Mouse (Mus musculus) erythroblast, embryonic 14.5 days (primary cell): ENCODE data around the gene Kcnc1. TPM values are rescaled to one million over a fixed set of nuclear protein-coding genes. Genes with fewer than 3 reads are reported as not detected.

Source experiments
- H3K27me3 ChIP-seq: 2 replicates; pipeline ENCODE4 v1.6.1; 2012; ENCODE audit warnings: inconsistent platforms; ENCODE audit not compliant: control insufficient read depth
- H3K36me3 ChIP-seq: 2 replicates; pipeline ENCODE4 v1.6.1; 2012; ENCODE audit warnings: mild to moderate bottlenecking, inconsistent platforms; ENCODE audit not compliant: control insufficient read depth
- H3K4me1 ChIP-seq: 2 replicates; pipeline ENCODE4 v1.6.1; 2012; ENCODE audit warnings: inconsistent platforms; ENCODE audit not compliant: control insufficient read depth
- H3K4me3 ChIP-seq: replicated peaks from 2 replicates; pipeline ENCODE3; 2012; ENCODE audit warnings: moderate library complexity, mild to moderate bottlenecking, inconsistent platforms
- H3K9me3 ChIP-seq: 2 replicates; pipeline ENCODE4 v1.6.1; 2012; ENCODE audit warnings: low read length, inconsistent platforms, mixed read lengths; ENCODE audit not compliant: control insufficient read depth
- GATA1 ChIP-seq: IDR thresholded peaks from 2 replicates; pipeline ENCODE4 v1.6.1; 2012; ENCODE audit warnings: low read length, inconsistent platforms, mixed read lengths
- TAL1 ChIP-seq: IDR thresholded peaks from 3 replicates; pipeline ENCODE4 v1.6.1; 2012; ENCODE audit warnings: low read length, inconsistent platforms, mixed read lengths
- polyA plus RNA-seq: library from polyadenylated mRNA; stranded (reverse); fragments of >175 nt; gene quantifications from 2 replicates; pipeline ENCODE4 v1.2.3, GENCODE M21; 2012

Gene Kcnc1
- polyA plus RNA-seq, 1 experiment = 0.01 TPM

- TF ChIP-seq GATA1 (no peak), TAL1 (no peak)
- no peaks in the 10 kb centered on the region for H3K4me1 ChIP-seq
- H3K4me3 ChIP-seq = no peak overlapping the region
- no peaks in the 10 kb centered on the region for H3K27me3 ChIP-seq
- H3K36me3 ChIP-seq = no peaks in the 10 kb centered on the region
- H3K9me3 ChIP-seq = no peaks in the 10 kb centered on the region
These were observed 62.9 kb downstream of the Kcnc1 start for GRCm38 (mm10) chr7:46459200-46459599.

DNA sequence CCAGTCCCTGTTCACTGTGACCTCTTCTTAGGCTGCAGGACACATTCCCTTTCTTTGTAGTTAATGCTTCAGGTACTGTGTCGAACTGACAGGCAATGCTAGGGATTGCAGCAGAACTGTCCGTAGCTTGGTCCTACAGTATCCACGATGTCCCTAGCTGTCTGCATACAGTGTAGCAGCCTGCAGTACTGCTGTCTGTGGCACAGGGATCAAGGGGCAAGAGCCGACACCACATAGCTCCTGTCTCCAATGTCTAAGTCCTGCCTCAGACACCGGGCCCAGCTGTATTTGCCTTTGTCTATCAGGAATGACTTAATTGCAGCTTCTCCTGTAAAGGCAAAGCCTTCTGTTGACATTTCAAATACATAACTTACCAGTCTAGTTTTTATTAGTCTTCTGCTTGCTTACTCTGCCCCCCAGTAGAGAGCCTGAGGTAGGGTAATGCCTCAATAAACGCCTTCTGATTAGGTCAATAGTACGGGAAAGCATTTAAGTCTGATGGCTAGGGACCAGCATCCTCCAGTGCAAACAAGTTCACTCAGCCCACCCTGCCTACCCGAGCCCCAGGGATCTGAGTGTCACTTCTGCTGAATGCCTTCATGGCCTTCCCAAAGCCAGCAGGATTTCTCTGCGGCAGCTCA is 63.4 kb downstream of the Kcnc1 start:
- no peaks in the 10 kb centered on the region for H3K4me1 ChIP-seq
- no peaks in the 10 kb centered on the region for H3K27me3 ChIP-seq
- no peaks in the 10 kb centered on the region for H3K9me3 ChIP-seq
- no peak overlapping the region for H3K4me3 ChIP-seq
- TF ChIP-seq TAL1 (no peak), GATA1 (no peak)
- no peaks in the 10 kb centered on the region for H3K36me3 ChIP-seq

DNA sequence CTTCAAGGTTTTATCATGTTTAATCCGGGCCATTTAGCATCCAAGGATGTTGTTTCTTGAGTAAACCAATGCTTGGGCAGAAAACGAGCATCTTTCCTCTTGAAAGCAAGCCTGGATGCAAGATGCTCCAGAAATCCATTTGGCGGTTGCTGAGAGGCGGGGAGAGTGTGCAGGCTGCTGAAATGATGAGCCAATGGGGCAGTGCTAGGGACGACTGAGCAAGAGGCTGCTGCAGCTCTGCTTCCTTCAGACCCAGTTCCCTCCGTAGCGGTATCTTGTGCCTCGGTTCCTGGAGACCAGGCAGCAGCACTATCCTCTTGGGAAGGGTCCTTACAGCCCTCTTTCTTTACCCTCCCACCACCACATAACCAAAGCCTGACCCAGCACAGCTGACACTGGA is 66.0 kb downstream of the Kcnc1 start:
- no peaks in the 10 kb centered on the region for H3K9me3 ChIP-seq
- H3K4me1 ChIP-seq = no peaks in the 10 kb centered on the region
- no peak overlapping the region for H3K4me3 ChIP-seq
- H3K36me3 ChIP-seq = no peaks in the 10 kb centered on the region
- no peak for TF ChIP-seq GATA1
- TF ChIP-seq TAL1 = no peak
- H3K27me3 ChIP-seq = no peaks in the 10 kb centered on the region

DNA sequence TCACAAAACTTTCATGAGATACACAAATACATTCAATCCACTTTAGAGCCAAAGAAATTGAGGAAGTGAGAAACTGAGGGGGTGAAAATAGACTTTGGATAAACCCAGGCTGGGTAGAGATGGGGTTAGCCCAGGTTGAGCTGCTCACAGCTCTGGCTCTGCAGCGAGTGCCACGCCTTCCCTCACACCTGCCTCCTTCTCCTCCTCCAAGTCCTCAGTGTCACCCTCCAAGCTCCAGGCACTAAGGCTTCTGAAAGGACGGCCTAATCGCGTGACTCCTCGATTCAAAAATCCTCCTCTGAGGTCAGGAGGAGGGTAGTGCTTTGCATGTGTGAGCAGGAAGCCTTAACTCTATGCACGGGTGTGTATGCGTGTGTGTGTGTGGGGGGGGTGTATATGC is 66.8 kb downstream of the Kcnc1 start:
- no peaks in the 10 kb centered on the region for H3K36me3 ChIP-seq
- H3K4me1 ChIP-seq = no peaks in the 10 kb centered on the region
- TF ChIP-seq TAL1 = no peak
- TF ChIP-seq GATA1 = no peak
- H3K27me3 ChIP-seq = no peaks in the 10 kb centered on the region
- H3K9me3 ChIP-seq = no peaks in the 10 kb centered on the region
- no peak overlapping the region for H3K4me3 ChIP-seq

DNA sequence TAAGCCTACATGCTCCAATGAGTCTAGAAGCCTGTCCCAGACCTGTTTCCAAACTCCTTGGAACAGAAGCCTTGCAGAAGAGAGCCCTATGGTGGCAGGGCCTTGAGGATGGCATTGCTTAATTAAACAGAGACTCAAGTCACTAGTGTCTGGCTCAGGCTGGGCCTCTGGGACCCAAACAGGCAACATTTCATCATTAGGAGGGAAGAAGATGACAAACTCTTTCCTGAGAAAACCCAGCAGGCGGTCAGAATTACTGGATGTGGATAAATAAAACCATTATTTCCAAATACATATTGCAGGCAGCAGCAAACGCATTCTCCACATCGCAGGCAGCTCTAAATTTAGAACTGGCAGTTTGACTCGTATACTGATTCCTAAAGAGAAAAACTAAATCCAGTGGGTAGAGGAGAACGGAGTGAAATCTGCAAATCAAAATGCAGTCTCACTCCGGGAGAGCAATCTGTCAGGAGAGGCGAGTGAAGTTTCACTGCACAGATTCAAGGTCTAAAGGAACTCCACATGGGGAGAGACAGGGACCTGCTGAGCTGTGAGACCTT is 70.2 kb downstream of the Kcnc1 start:
- Histone ChIP-seq H3K9me3 (no peaks in the 10 kb centered on the region), H3K4me1 (no peaks in the 10 kb centered on the region), H3K27me3 (no peaks in the 10 kb centered on the region), H3K4me3 (no peak overlapping the region), H3K36me3 (no peaks in the 10 kb centered on the region)
- TF ChIP-seq TAL1 = no peak

GRCm38 (mm10) chr7:46469542-46469941 is 73.2 kb downstream of the Kcnc1 start:
- no peak for TF ChIP-seq GATA1
- no peak for TF ChIP-seq TAL1
- Histone ChIP-seq H3K27me3 (no peaks in the 10 kb centered on the region), H3K4me1 (no peaks in the 10 kb centered on the region; the same call in 1 of the 2 replicates), H3K9me3 (no peaks in the 10 kb centered on the region), H3K4me3 (no peak overlapping the region), H3K36me3 (no peaks in the 10 kb centered on the region)

GRCm38 (mm10) chr7:46471054-46471737 is 74.9 kb downstream of the Kcnc1 start:
- Histone ChIP-seq H3K4me1 (no peaks in the 10 kb centered on the region; the same call in 1 of the 2 replicates), H3K9me3 (no peaks in the 10 kb centered on the region), H3K4me3 (no peak overlapping the region), H3K27me3 (no peaks in the 10 kb centered on the region), H3K36me3 (no peaks in the 10 kb centered on the region)
- no peak for TF ChIP-seq TAL1
- no peak for TF ChIP-seq GATA1

GRCm38 (mm10) chr7:46473141-46473540 is 76.8 kb downstream of the Kcnc1 start:
- no peaks in the 10 kb centered on the region for H3K36me3 ChIP-seq
- no peaks in the 10 kb centered on the region for H3K9me3 ChIP-seq
- H3K27me3 ChIP-seq = no peaks in the 10 kb centered on the region
- no peak overlapping the region for H3K4me3 ChIP-seq
- TF ChIP-seq GATA1 (no peak), TAL1 (no peak)
- H3K4me1 ChIP-seq = no peaks in the 10 kb centered on the region; the same call in 1 of the 2 replicates

DNA sequence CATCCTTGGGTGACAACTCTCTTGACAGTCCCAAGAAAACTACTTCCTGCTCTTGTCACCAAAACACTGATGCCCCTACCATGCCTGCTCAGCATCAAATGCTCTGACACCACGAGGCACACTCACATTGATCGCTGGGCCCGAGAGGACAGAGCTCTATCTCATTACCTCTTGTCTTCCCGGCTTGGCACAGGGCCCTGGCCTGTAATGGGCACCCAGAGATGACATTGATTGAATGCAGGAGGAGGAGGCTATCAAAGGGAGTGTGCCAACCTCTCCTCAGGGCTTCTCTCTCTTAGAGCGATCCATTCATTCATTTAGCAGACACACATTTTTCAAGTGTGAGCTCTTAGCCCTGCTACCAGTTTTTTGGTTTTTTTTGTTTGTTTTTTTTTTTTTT is 79.2 kb downstream of the Kcnc1 start:
- Histone ChIP-seq H3K4me1 (no peaks in the 10 kb centered on the region; the same call in 1 of the 2 replicates), H3K4me3 (no peak overlapping the region), H3K36me3 (no peaks in the 10 kb centered on the region), H3K9me3 (no peaks in the 10 kb centered on the region), H3K27me3 (no peaks in the 10 kb centered on the region)
- no peak for TF ChIP-seq GATA1
- no peak for TF ChIP-seq TAL1
